Mouse (Mus musculus) cortical plate, adult 2 months (tissue): ENCODE data around the gene Lhfp.

ENCODE experiments used
- CTCF ChIP-seq: fragments of 200-500 bp; IDR thresholded peaks from 2 replicates; pipeline ENCODE4 v1.5.1; 2011; ENCODE audit warnings: mild to moderate bottlenecking, control low read depth, low read length; ENCODE audit not compliant: insufficient read depth; ENCODE audit errors: extremely low read depth
- POLR2A ChIP-seq: fragments of 200-500 bp; IDR thresholded peaks from 2 replicates; pipeline ENCODE4 v1.6.1; 2011; ENCODE audit warnings: mild to moderate bottlenecking, low read length, control low read depth; ENCODE audit not compliant: insufficient read depth; ENCODE audit errors: extremely low read depth

DNA sequence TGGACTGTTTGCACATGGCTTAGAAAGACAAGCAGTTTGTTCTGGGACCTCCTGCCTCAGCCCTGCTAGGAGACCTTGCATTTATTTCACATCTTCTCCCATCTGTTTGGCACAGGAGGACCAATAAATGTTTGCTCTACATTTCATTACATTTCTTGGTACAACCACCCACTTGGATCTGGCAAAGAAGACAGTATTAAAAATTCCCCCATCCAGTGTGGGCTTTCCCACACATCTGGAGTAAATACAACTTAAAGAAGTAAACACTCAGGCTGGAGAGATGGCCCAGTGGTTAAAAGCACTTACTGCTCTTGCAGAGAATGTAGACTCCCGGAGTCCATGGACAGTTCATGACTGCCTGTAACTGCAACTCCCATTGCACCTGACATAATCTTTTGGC, 250.6 kb downstream of the Lhfp start:
- TF ChIP-seq CTCF (no peak), POLR2A (no peak)
